ENCODE assay signal across 18 mouse cellular contexts in the genomic region with DNA sequence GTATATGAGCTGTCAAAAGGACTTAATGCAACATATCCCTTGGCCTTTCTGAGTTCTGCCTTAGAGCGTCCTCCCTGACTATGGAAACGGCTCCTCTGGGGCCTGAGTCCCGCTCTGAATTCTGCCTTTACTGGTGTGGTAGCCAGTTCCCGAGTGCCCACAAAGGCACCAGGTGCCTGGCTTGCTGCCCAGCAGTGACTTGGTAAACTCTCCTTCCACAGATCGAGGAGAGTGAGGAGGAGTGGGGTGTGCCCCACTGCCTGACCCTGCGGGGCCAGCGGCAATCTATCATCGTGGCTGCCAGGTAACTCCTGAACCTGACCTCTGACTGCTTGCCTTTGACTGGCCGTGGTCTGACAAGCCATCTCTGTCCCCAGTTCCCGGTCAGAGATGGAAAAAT.
"Had no signal": no experiment of that assay in that cellular context is flagged by ENCODE, and none has a peak within 500 bp of the region (broad histone marks: within the 10 kb centered on the region; RNA-seq: fewer than 3 reads in every experiment).

No protein-coding gene starts in this region.

- ATAC-seq: midbrain, embryonic 16.5 days had no signal

- H3K4me3 ChIP-seq: midbrain, embryonic 10.5 days; midbrain, embryonic 12.5 days; myocyte; neural tube, embryonic 13.5 days; neural tube, embryonic 15.5 days had no signal

- H3K27ac ChIP-seq: midbrain, embryonic 10.5 days; midbrain, embryonic 12.5 days; neural tube, embryonic 13.5 days; neural tube, embryonic 15.5 days had no signal

- H3K9ac ChIP-seq: lung, embryonic 14.5 days; midbrain, embryonic 12.5 days; neural tube, embryonic 13.5 days; neural tube, embryonic 15.5 days had no signal

- H3K9me3 ChIP-seq: midbrain, embryonic 10.5 days; midbrain, embryonic 12.5 days; neural tube, embryonic 13.5 days; neural tube, embryonic 15.5 days had no signal

- H3K4me2 ChIP-seq: lung, embryonic 14.5 days; midbrain, embryonic 12.5 days; neural tube, embryonic 13.5 days; neural tube, embryonic 15.5 days had no signal

- H3K4me1 ChIP-seq: midbrain, embryonic 10.5 days; midbrain, embryonic 12.5 days; neural tube, embryonic 13.5 days had no signal

- H3K27me3 ChIP-seq: midbrain, embryonic 12.5 days; neural tube, embryonic 13.5 days; neural tube, embryonic 15.5 days had no signal

- DNase-seq: lung, embryonic 14.5 days; lung, postnatal 10 days; lung, postnatal 4 days; midbrain, embryonic 14.5 days; retina, postnatal 1 day; right cerebral cortex, adult 18-20 months; right cerebral cortex, postnatal 25 days; right cerebral cortex, postnatal 4 days; spleen, adult 18-20 months; thymus, adult 18-20 months; thymus, postnatal 14 days; thymus, postnatal 36 days had no signal
